ENCODE assay signal across 8 mouse cellular contexts in genomic region chr3:127837154-127837865, GRCm38 (mm10). TPM values are rescaled to one million over a fixed set of nuclear protein-coding genes. Genes with fewer than 3 reads are reported as not detected.
DNase-seq lines count a peak whose midpoint lies in the region; ATAC-seq lines count a peak whose summit lies in the region.

Gene Ap1ar (minus strand): TSS chr3:127837523.

- H3K36me3 ChIP-seq in hindbrain, embryonic 15.5 days = no peaks in the 10 kb centered on the region

- peak within 1 kb of the TSS; percentile 74 for H3K4me3 ChIP-seq in hindbrain, embryonic 15.5 days

- H3K27ac ChIP-seq in hindbrain, embryonic 15.5 days (replicated peaks) = peak within 1 kb of the TSS; percentile 93

- peaks cover 25% of the 10 kb centered on the region for H3K4me1 ChIP-seq in hindbrain, embryonic 15.5 days (replicated peaks)

- peak; percentile 97 for ATAC-seq in hindbrain, embryonic 15.5 days (ENCODE audit: low FRiP score, low read depth)

- peak within 1 kb of the TSS; percentile 71 for H3K4me2 ChIP-seq in hindbrain, embryonic 15.5 days

- H3K9me3 ChIP-seq in hindbrain, embryonic 15.5 days = no peaks in the 10 kb centered on the region

- peak; percentile 95 for DNase-seq in R1 (ENCODE audit: low read depth, low spot score)
- peak; percentile 98 to 99 for DNase-seq in cerebellum, postnatal 25 days
- peak; percentile 95 to 98 for DNase-seq in frontal cortex, postnatal 36 days (ENCODE audit: low spot score in 2 of 2)
- DNase-seq in left cerebral cortex, adult 11 months (ENCODE audit: low spot score) = peak; percentile 94
- peak; percentile 97 to 98 for DNase-seq in lung, postnatal 4 days
- DNase-seq in retina, postnatal 7 days (ENCODE audit: low read depth, low spot score) = peak; percentile 91
- DNase-seq in urinary bladder, adult 2 months (ENCODE audit: low spot score) = peak; percentile 98

- no peaks in the 10 kb centered on the region for H3K27me3 ChIP-seq in hindbrain, embryonic 15.5 days

- peak within 1 kb of the TSS; percentile 83 for H3K9ac ChIP-seq in hindbrain, embryonic 15.5 days

- WGBS in hindbrain, embryonic 15.5 days = under 1% methylated on average over 84 of the region's 89 CpGs

RNA-seq across cellular contexts. Expression of gene Ap1ar, which starts in this region (rescaled TPM):
- 90.4 and 104 TPM in 2 replicates for polyA plus RNA-seq in hindbrain, embryonic 15.5 days (2015; fragmentation: Nextera tagmentation; extraction: Ambion mirVana)
- 28.6 and 37.2 TPM in 2 replicates for polyA plus RNA-seq in urinary bladder, adult 2 months (2012; rRNA removed)

Comparison
In these comparisons a context has a peak if more than half of its experiments do, and no peak if none do; other contexts are left out.
1. Peak in every context shown above with its lines: DNase-seq, ATAC-seq, H3K4me3 ChIP-seq and H3K27ac ChIP-seq.